Mouse (Mus musculus) cerebellum, adult 11-12 months (tissue): ENCODE measurements around the gene Dhx58.

Experiments used
- DNase-seq: peaks from one replicate; pipeline ENCODE4 v3.0.0; 2022

Gene Dhx58

DNA sequence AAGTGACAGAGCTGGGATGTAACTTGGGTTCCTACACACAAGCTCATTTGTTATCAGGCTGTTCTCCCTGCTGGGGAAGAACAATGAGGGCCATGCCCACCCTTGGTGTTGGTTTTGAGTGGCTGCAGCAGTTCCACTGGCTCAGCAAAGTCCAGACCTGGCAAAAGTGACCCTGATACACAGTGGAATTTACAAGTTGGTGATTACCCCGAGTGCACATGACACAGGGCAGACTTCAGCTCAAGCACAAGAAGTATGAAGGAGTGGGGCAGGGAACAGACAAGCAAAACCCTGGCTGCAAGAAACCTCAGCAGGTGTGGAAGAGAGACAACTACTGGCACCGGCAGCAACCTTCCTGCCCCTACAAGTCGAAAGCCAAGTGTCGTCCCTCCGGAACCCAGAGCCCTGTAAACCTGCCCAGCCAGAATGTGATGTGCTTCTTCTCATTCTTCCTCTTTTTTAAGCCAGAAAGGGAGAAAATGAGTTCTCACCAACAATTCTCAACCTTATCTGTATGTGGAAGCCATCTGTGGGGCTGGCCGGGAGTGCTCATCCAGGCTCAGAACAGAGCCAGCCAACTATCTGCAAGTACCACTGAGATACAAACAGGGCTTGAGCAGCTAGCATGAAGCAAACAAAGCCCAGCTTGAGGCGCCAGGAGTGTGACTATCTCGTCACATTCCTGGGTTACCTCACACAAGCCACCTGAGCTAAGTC lies 17.9 kb upstream of the Dhx58 start:
- DNase-seq, result no peak

DNA sequence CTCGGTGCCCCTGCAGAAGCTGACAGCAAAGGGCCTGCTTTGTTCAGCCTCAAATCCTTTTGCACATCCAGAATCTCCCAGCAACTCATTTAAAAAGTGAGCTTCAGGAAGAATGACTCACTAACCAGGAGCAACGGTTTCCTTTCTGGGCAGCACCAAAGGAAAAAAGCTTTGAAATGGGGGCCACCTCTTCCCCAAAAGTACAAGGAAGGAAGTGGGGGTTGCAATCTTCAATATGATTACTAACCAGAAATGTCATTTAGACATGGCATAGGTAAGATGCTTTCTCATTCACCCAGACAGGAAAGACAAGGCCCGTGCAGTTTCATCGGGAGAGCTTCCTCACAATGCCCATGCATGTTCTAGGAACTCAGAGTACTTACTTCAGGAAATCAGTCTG lies 17.2 kb upstream of the Dhx58 start:
- DNase-seq, result no peak

GRCm38 (mm10) chr11:100720345-100720744 lies 16.3 kb upstream of the Dhx58 start:
- DNase-seq, result no peak

DNA sequence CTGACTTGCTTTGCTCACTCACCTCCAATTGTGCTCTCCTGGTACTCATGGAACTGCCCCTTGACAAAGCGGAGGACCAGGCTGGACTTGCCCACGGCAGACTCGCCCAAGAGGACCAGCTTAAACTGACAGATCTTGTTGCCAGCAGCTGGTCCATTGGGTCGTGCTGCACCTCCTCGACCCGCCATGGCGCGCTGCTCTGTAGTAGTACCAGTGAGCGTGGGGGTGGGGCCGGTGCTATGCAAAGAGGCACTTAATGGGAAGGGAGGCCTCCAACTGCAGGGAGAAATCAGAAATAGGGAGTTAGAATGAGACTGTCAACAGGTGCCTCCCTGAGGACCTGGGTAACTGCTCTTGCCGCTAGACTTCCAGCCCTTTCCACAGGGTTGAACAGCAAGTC lies 15.8 kb upstream of the Dhx58 start:
- DNase-seq, result no peak

- DNase-seq, result no peak
Observed at GRCm38 (mm10) chr11:100719312-100719711, 15.2 kb upstream of the Dhx58 start.

- DNase-seq, result no peak
Observed at GRCm38 (mm10) chr11:100718866-100719265, 14.8 kb upstream of the Dhx58 start.

DNA sequence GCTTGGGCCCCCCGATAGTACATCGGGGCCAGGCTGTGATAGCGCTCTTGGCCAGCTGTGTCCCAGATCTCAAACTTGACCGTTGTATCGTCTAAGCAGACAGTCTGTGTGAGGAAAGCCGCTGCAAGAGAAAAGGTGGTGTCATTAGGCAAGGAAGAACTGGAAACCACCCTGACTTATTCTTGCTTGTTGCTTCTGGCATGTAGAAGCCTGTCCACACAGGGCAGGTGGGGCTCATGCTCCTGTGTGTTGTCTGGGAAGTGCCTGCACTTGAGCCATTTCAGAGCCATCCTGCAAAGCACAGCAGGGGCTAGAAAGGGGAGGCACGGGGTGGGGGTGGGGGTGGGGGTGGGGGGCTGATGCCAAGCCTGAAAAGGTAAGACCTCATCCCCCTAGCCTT lies 14.4 kb upstream of the Dhx58 start:
- DNase-seq, result no peak

- no peak for DNase-seq
Observed at GRCm38 (mm10) chr11:100716649-100717048, 12.6 kb upstream of the Dhx58 start.

GRCm38 (mm10) chr11:100714948-100715347 lies 10.9 kb upstream of the Dhx58 start:
- DNase-seq, result no peak

DNA sequence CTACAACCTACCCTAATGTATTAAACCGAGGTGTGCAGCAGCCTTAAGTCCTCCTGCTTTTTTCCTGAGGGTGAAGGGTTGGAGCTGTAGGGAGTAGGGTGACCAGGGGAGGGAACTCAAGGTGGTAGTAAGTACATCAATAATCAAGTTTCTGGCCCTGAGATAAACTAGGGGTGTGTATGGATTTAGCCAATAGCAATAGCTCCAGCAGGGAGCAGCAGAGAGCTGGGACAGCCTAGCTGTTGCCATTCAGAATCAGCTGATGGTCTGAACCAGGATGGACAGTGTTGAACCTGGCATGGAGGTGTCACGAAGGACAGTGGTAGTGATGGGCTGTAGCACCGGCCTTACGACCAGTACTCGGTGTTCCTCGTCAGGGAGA lies 10.5 kb upstream of the Dhx58 start:
- peak; percentile 69 for DNase-seq

DNA sequence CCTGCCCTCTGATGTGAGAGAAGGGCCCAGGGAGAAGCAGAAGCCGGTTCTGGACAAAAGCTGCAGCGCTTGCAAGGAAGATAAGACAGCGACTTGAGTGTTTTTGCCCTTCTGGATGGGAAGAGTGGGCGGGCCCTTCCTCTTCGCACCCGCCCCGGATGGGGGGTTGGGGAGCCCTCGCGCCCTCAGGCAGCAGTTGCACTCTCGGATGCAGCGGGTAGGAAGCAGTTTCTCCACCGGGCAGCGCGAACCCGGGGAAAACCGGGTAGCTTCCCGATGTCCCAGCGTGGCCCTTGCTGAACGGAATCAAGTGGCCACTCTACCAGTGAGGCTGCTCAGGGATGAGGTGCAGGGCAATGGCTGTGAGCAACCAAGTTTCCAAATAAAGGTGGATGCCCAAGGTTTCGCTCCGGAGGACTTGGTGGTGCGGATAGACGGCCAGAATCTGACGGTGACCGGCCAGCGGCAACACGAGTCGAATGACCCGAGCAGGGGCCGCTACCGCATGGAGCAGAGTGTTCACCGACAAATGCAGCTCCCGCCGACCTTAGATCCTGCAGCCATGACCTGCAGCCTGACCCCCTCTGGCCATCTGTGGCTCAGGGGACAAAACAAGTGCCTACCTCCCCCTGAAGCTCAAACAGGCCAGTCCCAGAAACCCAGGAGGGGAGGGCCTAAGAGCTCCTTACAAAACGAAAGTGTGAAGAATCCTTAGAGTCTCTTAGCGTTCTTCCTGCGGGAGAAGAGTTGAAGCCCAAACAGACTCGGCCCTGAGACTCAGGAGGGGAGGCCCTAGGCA lies 9.9 kb upstream of the Dhx58 start, which contains the start of gene Hspb9:
Gene Hspb9 (plus strand): TSS at position 116 of the 799 bp plus-strand sequence.
- DNase-seq, result peak; percentile 35

DNA sequence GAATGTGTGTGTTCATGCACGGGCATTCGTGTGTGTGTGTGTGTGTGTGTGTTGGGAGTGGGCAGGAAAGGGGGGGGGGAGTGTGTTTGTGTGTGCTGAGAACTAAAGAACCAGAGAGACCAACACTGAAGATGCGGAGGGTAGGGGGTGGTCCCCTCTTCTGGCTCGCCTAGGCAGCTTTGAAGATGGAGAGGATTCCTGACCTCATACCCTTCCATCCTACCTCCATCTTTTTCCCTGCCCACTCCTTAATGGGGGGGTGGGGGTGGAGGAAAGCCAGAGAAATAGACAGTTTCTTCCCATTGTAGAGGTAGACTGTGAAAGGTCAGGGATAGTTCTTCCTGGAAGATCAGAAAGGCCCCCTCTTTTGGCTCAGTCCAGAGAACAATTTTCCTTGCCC lies 9.1 kb upstream of the Dhx58 start:
- no peak for DNase-seq

DNA sequence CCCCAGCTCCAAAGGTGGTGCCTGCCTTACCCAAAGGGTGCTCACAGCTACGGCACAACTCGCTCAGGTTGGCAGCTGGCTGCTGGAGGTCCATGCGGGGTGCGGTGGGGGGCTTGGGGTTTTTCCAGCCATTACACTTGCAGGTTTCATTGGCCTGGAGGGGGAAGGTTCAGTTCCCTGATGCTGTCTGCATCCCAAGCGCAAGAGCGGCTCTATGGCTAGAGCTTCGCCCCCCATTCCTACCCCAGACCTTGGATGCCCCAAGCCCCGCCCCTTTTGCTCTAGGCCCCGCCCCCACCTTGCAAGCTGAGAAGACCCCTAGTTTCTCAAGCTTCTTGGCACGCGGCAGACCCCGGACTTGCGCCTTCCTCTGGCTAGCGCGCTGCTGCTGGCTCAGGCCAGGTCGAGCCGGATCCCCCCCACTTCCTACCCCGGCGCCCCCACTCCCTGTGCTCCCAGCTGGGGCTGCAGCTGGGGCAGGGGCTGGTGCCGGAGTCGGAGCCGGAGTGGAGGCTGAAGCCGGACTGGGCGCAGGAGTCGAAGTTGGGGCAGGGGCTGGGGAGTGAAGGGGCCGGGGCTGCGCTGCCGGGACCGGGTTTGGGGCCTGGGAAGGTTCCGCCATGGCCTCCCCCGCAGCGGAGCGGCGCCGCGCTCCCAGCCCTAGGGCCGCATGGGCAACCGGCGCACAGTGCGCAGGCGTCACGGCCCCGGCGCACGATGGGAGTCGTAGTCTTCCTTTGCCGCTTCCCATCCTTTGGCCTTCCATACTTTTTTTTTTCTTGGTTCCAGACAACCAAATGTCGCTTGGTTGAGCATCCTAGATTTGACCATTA lies 7.9 kb upstream of the Dhx58 start, which contains the start of gene Kat2a:
Gene Kat2a (minus strand): TSS at position 683 of the 833 bp plus-strand sequence.
- DNase-seq, result peak; percentile 85

GRCm38 (mm10) chr11:100710977-100711376 lies 6.9 kb upstream of the Dhx58 start:
- DNase-seq, result no peak

- DNase-seq, result peak; percentile 37
Observed at GRCm38 (mm10) chr11:100710528-100710927, 6.5 kb upstream of the Dhx58 start.

- DNase-seq, result no peak
Observed at GRCm38 (mm10) chr11:100709201-100709810, 5.2 kb upstream of the Dhx58 start.

- no peak for DNase-seq
Observed at GRCm38 (mm10) chr11:100705095-100705747, 1.1 kb upstream of the Dhx58 start.

DNA sequence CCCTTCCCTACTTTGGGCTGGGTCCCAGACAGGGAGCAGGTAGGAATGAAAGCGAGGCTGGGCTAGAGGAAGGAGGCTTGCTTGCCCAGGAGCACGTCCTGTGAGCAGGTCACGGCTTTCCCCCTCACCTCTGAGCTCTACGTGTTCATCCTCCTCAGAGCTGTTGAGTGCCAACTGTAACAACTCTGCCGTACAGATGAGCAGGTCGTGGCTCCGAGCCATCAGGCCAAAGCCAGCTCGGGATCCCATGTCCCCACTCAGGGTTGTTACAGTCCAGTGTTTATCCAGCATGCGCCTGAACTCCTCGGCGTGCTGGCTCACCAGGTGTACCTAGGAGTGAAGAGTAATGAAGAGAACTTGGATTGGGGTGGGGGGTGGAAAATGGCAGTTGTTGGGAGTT lies 705 bp downstream of the Dhx58 start:
- no peak for DNase-seq

DNA sequence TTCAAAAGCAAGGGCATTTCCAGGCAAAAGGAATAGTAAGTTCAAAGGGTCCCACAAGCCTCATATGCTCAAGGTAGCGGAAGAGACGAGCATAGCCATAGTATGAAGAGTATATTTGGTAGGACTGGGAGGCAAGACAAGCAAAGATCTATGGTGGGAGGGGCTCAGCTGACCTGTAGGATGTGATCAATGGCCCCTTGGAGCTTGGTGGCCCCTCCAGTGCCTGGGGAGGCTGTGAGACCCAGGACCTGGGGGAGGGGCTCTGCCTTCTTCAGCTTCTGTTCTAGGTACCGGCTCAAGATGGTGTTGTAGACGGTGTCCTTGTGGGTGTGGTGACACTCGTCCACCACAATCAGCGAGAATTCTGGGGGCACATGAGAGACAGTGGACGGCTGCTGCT lies 1.2 kb downstream of the Dhx58 start:
- DNase-seq, result no peak

GRCm38 (mm10) chr11:100702081-100702851 lies 1.8 kb downstream of the Dhx58 start:
- DNase-seq, result peak; percentile 41

DNA sequence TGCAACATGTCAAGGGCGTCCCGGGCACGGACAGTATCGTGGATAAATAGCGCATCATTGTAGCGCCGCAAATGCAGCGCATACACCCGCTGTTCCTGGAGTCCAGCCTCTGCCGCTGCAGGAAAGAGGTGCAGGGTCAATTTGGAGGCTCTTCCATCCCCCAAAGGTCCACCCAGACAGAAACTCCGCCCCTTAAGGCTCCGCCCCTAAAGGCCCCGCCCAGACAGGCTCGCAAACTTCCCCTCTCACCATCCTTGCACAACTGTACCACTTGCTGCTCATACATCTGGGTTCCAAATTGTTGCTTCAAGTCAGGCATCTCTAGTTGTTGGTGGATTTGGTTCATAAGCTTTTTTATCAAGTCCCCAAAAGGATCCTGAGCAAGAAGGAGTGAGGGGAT lies 2.8 kb downstream of the Dhx58 start:
- no peak for DNase-seq

DNA sequence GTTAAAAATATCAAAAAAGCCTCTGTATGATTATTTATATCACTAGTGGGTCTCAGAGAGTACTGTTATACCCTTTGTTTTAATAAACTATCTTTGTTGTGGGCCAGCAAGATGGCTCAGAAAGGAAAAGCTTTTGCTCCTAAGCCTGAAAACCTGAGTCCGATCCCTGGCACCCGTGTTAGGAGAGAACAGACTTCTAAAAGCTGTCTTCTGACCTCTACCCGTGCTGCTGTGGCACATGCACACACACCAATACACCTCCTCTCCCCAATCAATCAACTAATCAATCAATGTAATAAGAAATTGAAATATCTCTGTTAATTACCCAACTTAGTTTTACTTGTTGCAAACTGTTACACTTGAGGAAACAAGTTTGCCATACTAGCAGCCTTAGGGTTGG lies 3.4 kb downstream of the Dhx58 start:
- DNase-seq, result no peak
